Mouse (Mus musculus) subcutaneous adipose tissue, adult 2 months (tissue): ENCODE data around the gene Tmem8b. TPM values are rescaled to one million over a fixed set of nuclear protein-coding genes. Genes with fewer than 3 reads are reported as not detected.

ENCODE experiments used
- polyA plus RNA-seq: library from polyadenylated mRNA; depleted of rRNA; stranded (reverse); fragments of >200 nt; gene quantifications from 2 replicates; pipeline ENCODE4 v1.2.3, GENCODE M21; 2012; ENCODE audit warnings: low replicate concordance; rRNA removed

Tmem8b gene
- 14.5 and 16.6 TPM in 2 replicates for polyA plus RNA-seq

GRCm38 (mm10) chr4:43668782-43669427 is at the start of gene Tmem8b, which contains the start of gene Fam221b:
Gene Tmem8b (plus strand): TSS chr4:43668971.
Gene Fam221b (minus strand): TSS chr4:43669145.

GRCm38 (mm10) chr4:43631046-43631955 is 37.5 kb upstream of the Tmem8b start, which contains the start of gene Npr2:
Gene Npr2 (plus strand): TSS chr4:43631935.

GRCm38 (mm10) chr4:43653161-43654015 is 15.4 kb upstream of the Tmem8b start, which contains the start of gene Spag8:
Gene Spag8 (minus strand): TSS chr4:43653594.

DNA sequence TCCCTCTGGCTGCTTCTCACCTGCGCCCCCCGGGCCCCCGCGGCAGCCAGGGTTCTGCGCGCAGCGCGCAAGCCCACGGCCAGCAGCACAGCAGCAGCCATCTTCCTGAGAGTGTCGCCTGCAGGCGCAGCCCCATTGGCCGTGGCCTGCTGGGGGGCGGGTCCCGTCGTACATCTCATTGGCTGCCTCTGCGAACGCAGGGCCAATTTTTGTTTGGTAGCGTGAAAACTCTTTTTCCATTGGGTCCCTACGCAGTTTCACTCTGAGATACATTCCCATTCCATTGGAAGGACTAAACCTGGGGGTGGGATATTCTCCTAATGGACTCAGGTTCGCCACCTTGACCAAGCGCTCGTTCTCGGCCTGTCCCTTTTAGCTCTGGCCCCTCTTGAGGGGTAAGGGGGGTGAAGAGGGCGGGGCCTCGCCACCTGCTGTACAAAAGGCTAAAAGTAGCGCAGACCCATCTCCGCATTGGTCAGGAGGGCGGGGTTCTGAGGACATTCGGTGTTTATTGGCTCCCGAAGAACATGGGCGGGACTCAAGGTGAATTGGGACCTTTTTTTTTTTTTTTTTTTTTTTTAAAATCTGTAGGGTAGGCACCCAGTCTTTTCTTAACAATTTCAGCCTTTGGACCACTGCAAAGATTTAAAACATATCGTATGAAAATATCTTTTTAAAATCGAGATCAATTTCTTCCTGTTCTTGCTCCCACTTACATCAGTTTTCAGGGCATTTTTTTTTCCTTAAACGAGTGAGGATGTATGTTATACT is 12.2 kb upstream of the Tmem8b start, which contains the start of gene Hint2:
Gene Hint2, minus strand, starts transcription at position 128 of the 771 bp plus-strand sequence.

GRCm38 (mm10) chr4:43700707-43701106 is 31.9 kb downstream of the Tmem8b start, which contains the start of gene Olfr70:
Gene Olfr70 (minus strand): TSS chr4:43700807.

GRCm38 (mm10) chr4:43709869-43710268 is 41.1 kb downstream of the Tmem8b start, which contains the start of gene Olfr71:
Gene Olfr71 (minus strand): TSS chr4:43710255.

DNA sequence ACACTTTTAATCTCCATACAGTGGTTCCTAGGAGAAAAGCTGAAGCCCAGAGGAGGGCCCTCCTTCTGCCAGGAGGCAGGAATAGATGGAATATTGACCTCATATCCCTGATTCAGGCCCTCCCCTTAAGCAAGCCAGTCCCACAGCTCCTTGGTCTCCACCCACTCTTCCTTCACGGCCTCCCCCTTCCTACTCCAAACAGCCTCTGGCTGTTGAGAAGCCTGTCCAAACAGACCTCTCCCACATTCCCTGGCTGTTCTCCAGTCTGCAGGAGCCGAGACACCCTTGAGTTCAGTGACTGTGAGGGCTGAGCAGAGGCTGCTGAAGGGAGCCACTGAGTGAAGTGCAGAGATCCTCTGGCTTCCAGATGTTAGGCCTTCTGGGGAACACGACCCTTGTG is 58.2 kb downstream of the Tmem8b start, which contains the start of gene Hrct1:
Gene Hrct1, plus strand, starts transcription at position 194 of the 400 bp plus-strand sequence.

GRCm38 (mm10) chr4:43729794-43730550 is 61.2 kb downstream of the Tmem8b start, which contains the start of gene Spaar:
Gene Spaar (plus strand): TSS chr4:43730034.

Other genes starting within 250 kb of the Tmem8b start
- 0.45 TPM in 1 of 2 replicates, not detected in the other for gene Fam166b, start 239.8 kb upstream of the Tmem8b start, polyA plus RNA-seq
- 67.9 and 87.0 TPM in 2 replicates for gene Tesk1, start 227.0 kb upstream of the Tmem8b start, polyA plus RNA-seq
- 2.8 and 10.4 TPM in 2 replicates for gene Cd72, start 214.3 kb upstream of the Tmem8b start, polyA plus RNA-seq
- gene Sit1, start 185.2 kb upstream of the Tmem8b start, polyA plus RNA-seq, result 0.40 and 0.73 TPM in 2 replicates
- 72.2 and 259 TPM in 2 replicates for gene Ccdc107, start 176.1 kb upstream of the Tmem8b start, polyA plus RNA-seq
- gene Arhgef39, start 169.3 kb upstream of the Tmem8b start, polyA plus RNA-seq, result 2.2 and 11.5 TPM in 2 replicates
- 0.26 and 1.6 TPM in 2 replicates for gene Car9, start 162.0 kb upstream of the Tmem8b start, polyA plus RNA-seq
- 19.2 and 203 TPM in 2 replicates for gene Tpm2, start 145.2 kb upstream of the Tmem8b start, polyA plus RNA-seq
- 63.4 and 86.6 TPM in 2 replicates for gene Creb3, start 106.6 kb upstream of the Tmem8b start, polyA plus RNA-seq
- gene Tln1, start 106.3 kb upstream of the Tmem8b start, polyA plus RNA-seq, result 119 and 185 TPM in 2 replicates
- gene Rgp1, start 90.3 kb upstream of the Tmem8b start, polyA plus RNA-seq, result 73.9 and 79.3 TPM in 2 replicates
- gene Gba2, start 90.1 kb upstream of the Tmem8b start, polyA plus RNA-seq, result 29.8 and 35.8 TPM in 2 replicates
- 0.62 and 3.8 TPM in 2 replicates for gene Msmp, start 84.5 kb upstream of the Tmem8b start, polyA plus RNA-seq
- 94.7 and 95.6 TPM in 2 replicates for gene Npr2, start 37.0 kb upstream of the Tmem8b start, polyA plus RNA-seq
- 0.69 and 1.1 TPM in 2 replicates for gene Spag8, start 15.4 kb upstream of the Tmem8b start, polyA plus RNA-seq
- 105 and 166 TPM in 2 replicates for gene Hint2, start 12.5 kb upstream of the Tmem8b start, polyA plus RNA-seq
- 0.07 and 0.10 TPM in 2 replicates for gene Fam221b, start 174 bp downstream of the Tmem8b start, polyA plus RNA-seq
- not detected in 2 replicates for gene Olfr70, start 31.8 kb downstream of the Tmem8b start, polyA plus RNA-seq
- not detected in 2 replicates for gene Olfr71, start 41.3 kb downstream of the Tmem8b start, polyA plus RNA-seq
- gene Hrct1, start 58.2 kb downstream of the Tmem8b start, polyA plus RNA-seq, result 8.2 and 78.2 TPM in 2 replicates
- 3.1 and 20.2 TPM in 2 replicates for gene Spaar, start 61.1 kb downstream of the Tmem8b start, polyA plus RNA-seq
- gene Olfr159, start 102.0 kb downstream of the Tmem8b start, polyA plus RNA-seq, result 0.13 TPM in 1 of 2 replicates, not detected in the other
- gene Olfr156, start 154.9 kb downstream of the Tmem8b start, polyA plus RNA-seq, result not detected in 2 replicates
- gene Olfr157, start 171.2 kb downstream of the Tmem8b start, polyA plus RNA-seq, result 0.04 TPM in 1 of 2 replicates, not detected in the other
- not detected in 2 replicates for gene Olfr155, start 182.6 kb downstream of the Tmem8b start, polyA plus RNA-seq
- 8.0 and 33.4 TPM in 2 replicates for gene Reck, start 206.6 kb downstream of the Tmem8b start, polyA plus RNA-seq